Mouse (Mus musculus) CD4-positive, CD25-positive, alpha-beta regulatory T cell, adult 4 months (primary cell): ENCODE data around the gene Cdk2ap2. TPM values are rescaled to one million over a fixed set of nuclear protein-coding genes. Genes with fewer than 3 reads are reported as not detected.

Experiments
- ATAC-seq: one replicate; pipeline ENCODE4 v1.8.0; 2017
- polyA plus RNA-seq, 2 experiments: library from polyadenylated mRNA; unstranded; fragments of 100-300 nt; shearing (Covaris generic); gene quantifications; one replicate each; pipeline ENCODE4 v1.2.1; 2017

The Cdk2ap2 gene
- polyA plus RNA-seq, 2 experiments from 2014 or later = 328 to 403 TPM

DNA sequence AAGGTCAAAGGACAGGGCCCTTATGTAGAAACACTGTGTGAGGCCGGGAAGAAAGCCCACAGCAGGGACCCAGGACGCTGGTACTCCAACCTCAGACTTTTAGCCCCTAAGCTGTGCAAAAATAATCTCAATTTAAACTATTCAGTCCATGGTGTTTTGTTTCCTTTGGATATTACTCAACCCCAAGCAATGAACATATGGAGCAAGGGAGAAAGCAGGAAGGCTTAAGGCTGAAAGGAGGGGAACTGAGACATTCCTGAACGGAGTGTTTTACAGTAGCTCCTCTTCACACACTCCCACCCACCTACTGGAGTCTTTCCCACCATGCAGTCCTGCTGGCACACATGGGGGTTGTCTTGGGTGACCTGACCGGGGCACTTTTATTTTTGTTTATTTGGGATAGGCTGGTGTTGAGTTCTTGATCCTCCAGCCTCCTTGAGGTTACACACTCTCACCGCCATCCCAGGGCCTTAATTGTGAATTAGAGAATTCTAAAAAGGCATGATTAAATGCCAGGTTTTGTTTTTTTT, 2.1 kb upstream of the Cdk2ap2 start:
- ATAC-seq = no peak

DNA sequence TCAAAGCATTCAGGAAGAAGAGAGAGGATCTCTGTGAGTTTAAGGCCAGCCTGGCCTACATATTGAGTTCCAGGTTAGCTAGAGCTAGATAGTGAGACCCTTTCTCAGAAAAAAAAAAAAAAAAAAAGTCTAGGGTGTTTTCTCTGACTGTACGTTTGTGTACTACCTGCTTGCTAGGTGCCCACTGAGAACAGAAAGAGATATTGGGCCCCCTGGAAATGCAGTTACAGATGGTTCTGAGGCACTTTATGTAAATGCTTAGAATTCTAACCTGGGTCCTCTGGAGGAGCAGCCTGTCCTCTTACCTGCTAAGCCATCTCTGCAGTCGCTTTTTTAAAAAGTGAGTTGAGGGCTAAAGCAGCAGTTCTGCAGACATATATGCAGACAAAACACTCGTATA, 1.2 kb upstream of the Cdk2ap2 start:
- ATAC-seq = no peak

DNA sequence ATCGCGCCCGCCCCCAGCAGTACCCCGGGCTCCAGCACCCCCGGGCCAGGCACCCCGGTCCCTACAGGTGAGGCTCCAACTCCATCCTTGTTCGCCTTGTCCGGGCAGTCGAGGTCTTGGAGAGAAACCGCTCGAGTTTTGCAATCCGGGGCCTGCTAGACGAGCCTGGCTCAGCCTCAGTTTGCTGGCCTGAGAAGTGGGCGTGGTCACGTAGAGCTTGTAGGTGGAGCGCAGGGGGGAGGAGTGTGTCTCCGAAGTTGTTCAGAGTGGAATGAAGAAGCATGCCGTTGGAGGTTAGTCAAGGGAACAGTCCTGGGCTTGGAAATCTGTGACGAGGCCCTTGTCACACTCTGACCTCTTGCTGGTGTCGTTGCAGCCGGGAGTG, 451 bp downstream of the Cdk2ap2 start:
- peak; percentile 15 for ATAC-seq

- ATAC-seq = no peak
These were observed 1.4 kb downstream of the Cdk2ap2 start for GRCm38 (mm10) chr19:4098426-4098825.

GRCm38 (mm10) chr19:4099056-4099455, 2.1 kb downstream of the Cdk2ap2 start:
- ATAC-seq = peak; percentile 32

DNA sequence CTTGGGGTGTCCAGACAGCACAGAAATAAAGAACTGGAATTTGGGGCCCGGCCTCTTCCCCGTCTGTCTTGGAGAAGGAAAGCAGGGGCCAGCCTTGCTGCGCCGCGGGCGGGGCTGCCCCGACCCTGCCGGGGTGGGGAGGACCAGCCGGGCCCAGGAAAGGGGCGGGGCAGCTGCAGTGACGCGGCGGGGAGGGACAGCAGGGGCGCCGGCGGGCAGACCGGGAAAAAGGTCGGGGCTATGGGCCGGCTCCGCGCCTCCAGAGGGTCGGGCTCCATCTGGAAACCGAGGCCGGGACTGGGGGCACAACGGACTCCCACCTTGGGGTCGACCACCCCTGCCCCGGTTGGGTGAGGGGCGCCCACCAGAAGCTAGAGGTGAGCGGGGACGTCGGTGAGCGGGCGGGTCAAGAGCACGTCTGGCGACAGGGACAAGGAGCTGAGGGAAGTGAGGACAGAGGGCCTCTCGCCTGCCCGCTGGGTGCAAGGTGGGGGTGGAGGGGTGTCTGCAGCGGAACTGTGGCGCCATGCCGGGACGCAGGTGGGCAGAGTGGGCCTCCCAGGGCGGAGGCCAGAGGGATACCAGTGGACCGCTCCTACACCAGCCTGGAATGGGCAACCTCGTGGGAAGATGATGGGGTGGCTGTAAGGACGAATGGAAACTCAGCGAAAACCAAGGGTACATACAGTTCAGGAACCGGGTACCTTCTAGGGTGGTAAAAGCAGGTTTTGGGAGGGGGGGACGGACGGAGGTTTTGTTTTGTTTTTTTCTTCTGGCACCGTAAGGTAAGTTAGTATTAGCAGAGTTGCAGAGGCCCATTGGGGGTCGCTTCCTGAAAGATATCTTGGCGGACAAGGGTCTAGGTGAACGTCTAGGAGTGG, 3.1 kb downstream of the Cdk2ap2 start, which contains the start of gene Pitpnm1:
Pitpnm1 (plus strand) TSS at position 162 of the 881 bp plus-strand sequence.
- ATAC-seq = no peak

DNA sequence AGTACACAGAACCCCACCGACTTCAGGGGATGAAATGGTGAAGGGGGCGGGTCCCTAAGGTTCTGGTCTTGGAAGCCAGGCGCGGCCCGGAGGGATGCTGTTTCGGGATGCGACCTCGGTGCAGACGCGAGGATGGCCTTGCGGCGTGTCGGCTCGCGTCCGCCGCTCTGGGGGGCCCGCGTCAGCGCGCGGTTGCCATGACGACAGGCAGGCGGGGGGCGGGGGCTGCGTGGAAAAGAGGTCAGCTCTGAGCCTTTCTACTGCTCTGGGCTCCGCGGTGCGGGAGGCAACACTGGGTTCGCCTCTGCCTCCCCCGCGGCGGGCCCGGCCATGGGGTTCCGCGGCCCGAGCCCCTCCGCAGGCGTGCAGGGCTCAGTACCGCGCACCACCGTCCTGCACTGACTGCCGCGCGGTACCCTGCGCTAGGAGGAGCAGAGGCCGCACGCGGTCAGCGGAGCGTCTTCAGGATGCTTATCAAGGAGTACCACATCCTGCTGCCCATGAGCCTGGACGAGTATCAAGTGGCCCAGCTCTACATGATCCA, 3.8 kb downstream of the Cdk2ap2 start:
- no peak for ATAC-seq

- ATAC-seq = no peak
These were observed 4.5 kb downstream of the Cdk2ap2 start for GRCm38 (mm10) chr19:4101466-4101865.

GRCm38 (mm10) chr19:4102049-4102448, 5.1 kb downstream of the Cdk2ap2 start:
- no peak for ATAC-seq

DNA sequence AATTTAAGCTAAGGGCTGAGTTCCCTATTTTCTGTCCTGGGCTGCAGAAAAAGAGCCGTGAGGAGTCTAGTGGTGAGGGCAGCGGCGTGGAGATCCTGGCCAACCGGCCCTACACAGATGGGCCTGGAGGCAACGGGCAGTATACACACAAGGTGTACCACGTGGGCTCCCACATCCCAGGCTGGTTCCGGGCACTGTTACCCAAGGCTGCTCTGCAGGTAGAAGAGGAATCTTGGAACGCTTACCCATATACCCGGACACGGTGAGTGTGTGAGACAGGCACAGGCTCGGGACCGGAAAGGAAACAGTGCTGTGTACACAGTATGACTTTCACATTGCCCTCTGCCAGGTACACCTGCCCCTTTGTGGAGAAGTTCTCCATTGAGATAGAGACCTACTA, 5.6 kb downstream of the Cdk2ap2 start:
- no peak for ATAC-seq

GRCm38 (mm10) chr19:4103294-4103693, 6.3 kb downstream of the Cdk2ap2 start:
- ATAC-seq = no peak

- ATAC-seq = no peak
These were observed 6.8 kb downstream of the Cdk2ap2 start for GRCm38 (mm10) chr19:4103792-4104191.

- no peak for ATAC-seq
These were observed 7.8 kb downstream of the Cdk2ap2 start for GRCm38 (mm10) chr19:4104675-4105194.

- no peak for ATAC-seq
These were observed 9.7 kb downstream of the Cdk2ap2 start for GRCm38 (mm10) chr19:4106654-4107053.

GRCm38 (mm10) chr19:4108535-4108934, 11.6 kb downstream of the Cdk2ap2 start:
- ATAC-seq = no peak

DNA sequence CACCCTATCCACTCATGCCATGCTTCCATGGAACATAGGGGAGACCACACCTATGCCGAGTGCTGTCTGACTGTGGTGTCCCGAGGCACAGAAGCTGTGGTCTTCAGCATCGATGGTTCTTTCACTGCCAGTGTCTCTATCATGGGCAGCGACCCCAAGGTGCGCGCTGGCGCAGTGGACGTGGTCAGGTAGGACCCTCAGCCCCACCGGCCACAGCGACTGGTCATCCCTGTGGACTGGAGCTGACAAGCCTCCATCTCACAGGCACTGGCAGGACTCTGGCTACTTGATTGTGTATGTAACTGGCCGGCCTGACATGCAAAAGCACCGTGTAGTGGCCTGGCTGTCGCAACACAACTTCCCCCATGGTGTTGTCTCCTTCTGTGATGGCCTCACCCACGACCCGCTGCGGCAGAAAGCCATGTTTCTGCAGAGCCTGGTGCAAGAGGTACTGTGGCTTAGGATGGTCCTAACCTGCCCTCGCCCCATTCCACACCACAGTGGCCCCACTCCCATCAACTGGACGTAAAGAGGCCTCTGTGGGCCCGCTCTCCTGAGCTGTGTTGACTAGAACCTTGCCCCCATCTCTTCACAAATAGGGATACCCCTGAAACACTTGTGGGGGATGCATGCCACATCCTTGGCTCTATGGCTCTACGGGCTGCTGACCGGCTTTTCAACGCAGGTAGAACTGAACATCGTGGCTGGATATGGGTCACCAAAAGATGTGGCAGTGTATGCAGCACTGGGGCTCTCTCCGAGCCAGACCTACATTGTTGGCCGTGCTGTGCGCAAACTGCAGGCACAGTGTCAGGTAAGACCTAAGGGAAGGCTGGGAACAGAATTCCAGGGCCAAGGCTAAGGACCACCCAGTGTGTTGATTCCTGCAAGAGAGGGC, 15.3 kb downstream of the Cdk2ap2 start:
- no peak for ATAC-seq

GRCm38 (mm10) chr19:4113186-4113805, 16.3 kb downstream of the Cdk2ap2 start:
- ATAC-seq = peak; percentile 19

- peak; percentile 84 for ATAC-seq
These were observed 16.8 kb downstream of the Cdk2ap2 start for GRCm38 (mm10) chr19:4113806-4114230.

DNA sequence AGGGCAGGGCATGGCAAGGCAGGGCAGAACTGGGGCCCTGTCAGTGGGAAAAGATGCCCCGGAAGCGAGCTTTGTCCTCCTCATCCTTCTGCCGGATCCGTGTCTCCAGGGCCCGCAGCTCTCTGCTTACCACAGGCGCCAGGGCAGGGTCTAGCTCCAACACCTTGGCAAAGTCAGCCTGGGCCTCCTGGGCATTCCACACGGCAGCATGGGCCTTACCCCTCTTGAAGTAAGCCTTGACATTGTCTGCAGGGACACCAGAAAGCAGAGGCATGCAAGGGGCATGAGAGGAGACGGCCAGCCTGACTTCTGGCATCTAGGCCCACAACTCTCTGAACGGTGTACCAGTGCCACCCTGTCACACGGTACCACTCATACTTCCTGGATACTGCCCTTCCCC, 17.6 kb downstream of the Cdk2ap2 start:
- ATAC-seq = no peak

DNA sequence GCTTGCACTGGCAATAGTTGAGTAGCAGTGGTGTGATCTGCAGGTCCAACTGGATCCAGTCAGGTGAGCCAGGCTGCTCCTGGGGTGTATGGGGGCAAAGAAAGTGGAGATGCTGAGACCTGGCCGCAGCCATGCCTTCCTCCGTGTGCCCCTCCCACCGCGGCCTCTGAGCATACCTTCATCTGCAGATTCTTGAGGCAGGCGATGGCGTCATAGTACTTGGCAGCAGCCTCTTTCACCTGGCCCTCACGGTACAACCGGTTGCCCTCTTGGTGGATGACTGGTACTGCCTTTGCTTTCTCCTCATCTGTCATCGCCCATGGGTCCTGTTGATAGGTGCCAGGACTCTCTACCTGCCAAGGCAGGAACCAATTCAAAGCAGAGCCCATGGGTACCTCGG, 18.2 kb downstream of the Cdk2ap2 start:
- no peak for ATAC-seq

- no peak for ATAC-seq
These were observed 18.8 kb downstream of the Cdk2ap2 start for GRCm38 (mm10) chr19:4115816-4116215.

DNA sequence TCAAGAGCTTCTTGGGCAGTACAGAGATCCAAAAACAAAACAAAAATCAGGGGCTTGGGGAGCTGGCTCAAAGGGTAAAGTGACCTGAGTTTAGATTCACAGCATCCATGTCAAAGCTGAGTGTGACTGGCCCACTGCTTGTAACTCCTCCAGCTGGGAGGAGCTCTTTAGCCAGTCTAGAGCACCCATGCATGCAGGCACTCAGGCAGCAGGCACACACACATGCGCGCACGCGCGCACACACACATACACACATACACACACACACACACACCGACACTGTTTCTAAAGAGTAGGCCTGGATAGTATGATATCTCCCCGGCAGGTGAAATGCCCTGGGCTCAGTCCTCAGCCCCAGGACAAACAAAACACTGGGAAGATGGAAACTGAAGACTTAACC, 20.0 kb downstream of the Cdk2ap2 start:
- no peak for ATAC-seq
